Mouse (Mus musculus) embryonic facial prominence, embryonic 14.5 days (tissue): ENCODE results near the gene Ccdc162. TPM values are rescaled to one million over a fixed set of nuclear protein-coding genes. Genes with fewer than 3 reads are reported as not detected.
"Not testable (repeated sequence)": the region's sequence is repeated elsewhere in the genome, so short reads cannot be mapped to it uniquely, and the experiment has no call there.

ENCODE experiments used
- ATAC-seq: fragments of 200-750 bp; cut with Nextera tagmentation; 2 replicates; pipeline ENCODE4 v1.8.0; 2017; ENCODE audit warnings: low read depth, moderate number of reproducible peaks, moderate TSS enrichment
- DNase-seq: peaks from one replicate; pipeline ENCODE4 v3.0.0-alpha.2; 2015; ENCODE audit warnings: low spot score
- H3K27ac ChIP-seq: fragments of 300-500 bp; sonication (generic); replicated peaks from 2 replicates; pipeline ENCODE4 v1.5.1; 2014; ENCODE audit warnings: low read depth, mild to moderate bottlenecking, low read length, moderate library complexity
- H3K27me3 ChIP-seq: fragments of 300-500 bp; sonication (generic); replicated peaks from 2 replicates; pipeline ENCODE4 v1.6.1; 2014; ENCODE audit warnings: low read length; ENCODE audit not compliant: control insufficient read depth, insufficient read depth
- H3K36me3 ChIP-seq: fragments of 300-500 bp; sonication (generic); 2 replicates; pipeline ENCODE4 v1.6.1; 2014; ENCODE audit warnings: low read length, mixed read lengths; ENCODE audit not compliant: control insufficient read depth, insufficient read depth
- H3K4me1 ChIP-seq: fragments of 300-500 bp; sonication (generic); 2 replicates; pipeline ENCODE4 v1.6.1; 2014; ENCODE audit warnings: antibody characterized with exemption, low read length; ENCODE audit not compliant: control insufficient read depth, insufficient read depth
- H3K4me2 ChIP-seq: fragments of 300-500 bp; sonication (generic); 2 replicates; pipeline ENCODE4 v1.6.1; 2014; ENCODE audit warnings: low read depth, mild to moderate bottlenecking, low read length, moderate library complexity, mixed read lengths
- H3K4me3 ChIP-seq: fragments of 300-500 bp; sonication (generic); 2 replicates; pipeline ENCODE4 v1.5.1; 2014; ENCODE audit warnings: low read depth, mild to moderate bottlenecking, low read length
- H3K9ac ChIP-seq: fragments of 300-500 bp; sonication (generic); 2 replicates; pipeline ENCODE4 v1.6.1; 2014; ENCODE audit warnings: low read depth, mild to moderate bottlenecking, low read length, moderate library complexity, mixed read lengths
- H3K9me3 ChIP-seq: fragments of 300-500 bp; sonication (generic); 2 replicates; pipeline ENCODE4 v1.6.1; 2016; ENCODE audit warnings: low read length; ENCODE audit not compliant: control insufficient read depth
- WGBS: fragments of 180-500 bp; shearing (Covaris S2); extraction: QIAGEN DNeasy Blood & Tissue Kit; methylation state at CpG from one replicate; pipeline ENCODE4 v1.1.7; 2014; 5-methylcytosine and 5-hydroxymethylcytosine counted together
- polyA plus RNA-seq: library from polyadenylated mRNA; unstranded; fragments of >200 nt; fragmentation: Nextera tagmentation; extraction: Ambion mirVana; gene quantifications from 2 replicates; pipeline ENCODE4 v1.2.1, GENCODE M21; 2014

Gene Ccdc162
- polyA plus RNA-seq, 1 experiment from 2014 or later = 1.6 TPM

DNA sequence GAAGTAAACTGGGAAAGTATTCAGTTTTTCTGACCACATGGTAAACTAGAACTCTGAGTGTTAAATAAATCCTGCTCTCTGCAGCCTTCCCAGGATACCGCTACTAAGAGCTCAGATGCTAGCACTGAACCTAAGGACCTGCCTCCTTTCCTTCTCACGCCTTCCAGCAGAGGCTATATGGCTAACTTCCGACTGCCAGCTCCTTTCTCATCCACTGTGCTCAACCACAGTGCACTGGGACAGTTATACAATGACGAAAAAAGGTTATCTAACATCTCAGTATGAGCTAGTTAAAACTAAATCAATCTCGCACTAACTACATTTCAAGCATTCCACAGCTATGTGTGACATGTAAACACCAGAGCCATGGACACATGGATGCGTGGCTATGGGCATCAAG lies 41.2 kb downstream of the Ccdc162 start:
- no peak for ATAC-seq
- no peaks in the 10 kb centered on the region for H3K36me3 ChIP-seq
- DNase-seq = no peak
- H3K27me3 ChIP-seq = no peaks in the 10 kb centered on the region
- H3K4me3 ChIP-seq = no peak overlapping the region
- no peak overlapping the region for H3K9ac ChIP-seq
- no peak overlapping the region for H3K27ac ChIP-seq
- WGBS = 70% methylated on average over 6 of the region's 6 CpGs
- H3K4me1 ChIP-seq = peaks cover 8% of the 10 kb centered on the region; the same call in 1 of the 2 replicates
- H3K4me2 ChIP-seq = no peak overlapping the region
- no peaks in the 10 kb centered on the region for H3K9me3 ChIP-seq

DNA sequence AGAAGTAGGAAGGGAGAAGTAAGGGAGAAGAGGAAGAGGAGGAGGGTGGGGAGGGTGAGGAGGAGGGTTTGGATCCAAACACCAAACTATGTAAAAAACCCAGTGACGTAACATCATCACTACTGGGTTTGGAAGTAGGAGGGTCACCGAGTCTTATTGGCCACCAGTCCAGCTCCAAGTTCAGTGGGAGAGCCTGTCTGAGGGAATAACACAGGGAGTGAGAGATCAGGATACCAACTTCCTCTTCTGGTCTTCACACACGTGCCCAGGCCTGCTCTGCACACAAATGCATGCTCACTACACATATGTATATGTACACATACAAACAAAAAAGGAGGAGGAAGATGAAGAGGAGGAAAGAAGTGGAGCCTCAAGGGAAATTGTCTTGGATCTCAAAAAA lies 42.1 kb downstream of the Ccdc162 start:
- H3K27ac ChIP-seq = no peak overlapping the region
- H3K9me3 ChIP-seq = no peaks in the 10 kb centered on the region
- no peak overlapping the region for H3K4me2 ChIP-seq
- peaks cover 8% of the 10 kb centered on the region; the same call in 1 of the 2 replicates for H3K4me1 ChIP-seq
- H3K36me3 ChIP-seq = no peaks in the 10 kb centered on the region
- no peak for ATAC-seq
- H3K27me3 ChIP-seq = no peaks in the 10 kb centered on the region
- no peak overlapping the region for H3K4me3 ChIP-seq
- no peak for DNase-seq
- WGBS = 75% methylated on average over 3 of the region's 3 CpGs
- no peak overlapping the region for H3K9ac ChIP-seq

DNA sequence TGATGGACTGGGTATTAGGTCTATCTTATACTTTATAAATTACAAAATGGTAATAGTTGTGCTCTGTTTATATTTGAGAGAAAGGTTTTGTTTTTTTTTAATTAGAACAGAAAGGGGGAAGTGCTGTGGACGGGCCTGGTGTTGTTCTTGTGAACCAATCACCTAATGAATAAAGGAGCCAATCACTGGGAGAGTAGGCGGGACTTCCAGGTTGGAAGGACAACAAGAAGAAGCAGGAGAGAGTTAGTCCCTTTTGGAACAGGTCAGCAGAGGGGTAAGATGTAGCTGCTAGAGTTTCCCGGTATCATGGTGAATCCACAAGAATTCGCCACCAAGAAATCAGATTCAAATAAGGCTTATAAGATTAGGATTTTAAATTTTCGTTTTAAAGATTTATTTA lies 46.2 kb downstream of the Ccdc162 start:
- WGBS = 74% methylated on average over 5 of the region's 5 CpGs
- Histone ChIP-seq H3K4me2 (no peak overlapping the region), H3K9ac (no peak overlapping the region), H3K27ac (no peak overlapping the region), H3K27me3 (no peaks in the 10 kb centered on the region), H3K9me3 (0 out of 2 replicates have a peak, but pooled peaks cover 9% of the 10 kb centered on the region), H3K4me1 (no peaks in the 10 kb centered on the region), H3K36me3 (no peaks in the 10 kb centered on the region), H3K4me3 (no peak overlapping the region)
- DNase-seq (no peak), ATAC-seq (no peak)

DNA sequence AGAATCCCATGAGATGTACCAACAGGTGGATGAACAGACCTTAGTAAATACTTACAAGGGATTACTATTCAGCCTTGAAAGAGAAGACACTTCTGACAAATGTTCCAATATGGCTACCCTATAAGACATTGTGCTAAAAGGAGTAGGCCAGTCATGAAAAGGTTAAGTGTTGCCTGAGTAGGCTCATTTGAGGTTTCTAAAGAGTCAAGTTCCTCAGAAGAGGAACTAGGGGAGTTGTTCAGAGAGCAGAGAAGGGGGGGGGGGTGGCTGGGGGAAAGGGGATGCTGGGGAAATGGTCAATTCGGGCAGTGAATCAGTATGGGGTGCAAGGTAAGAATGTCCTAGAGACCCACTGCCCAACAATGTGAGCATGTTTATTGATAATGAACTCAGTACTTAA lies 50.9 kb downstream of the Ccdc162 start:
- Histone ChIP-seq H3K4me2 (no peak overlapping the region), H3K9ac (no peak overlapping the region), H3K4me1 (no peaks in the 10 kb centered on the region), H3K27ac (no peak overlapping the region), H3K4me3 (no peak overlapping the region), H3K9me3 (0 out of 2 replicates have a peak, but pooled peaks cover 9% of the 10 kb centered on the region), H3K27me3 (no peaks in the 10 kb centered on the region), H3K36me3 (no peaks in the 10 kb centered on the region)
- ATAC-seq (no peak), DNase-seq (no peak)
- WGBS = 83% methylated on average over 1 of the region's 1 CpGs

DNA sequence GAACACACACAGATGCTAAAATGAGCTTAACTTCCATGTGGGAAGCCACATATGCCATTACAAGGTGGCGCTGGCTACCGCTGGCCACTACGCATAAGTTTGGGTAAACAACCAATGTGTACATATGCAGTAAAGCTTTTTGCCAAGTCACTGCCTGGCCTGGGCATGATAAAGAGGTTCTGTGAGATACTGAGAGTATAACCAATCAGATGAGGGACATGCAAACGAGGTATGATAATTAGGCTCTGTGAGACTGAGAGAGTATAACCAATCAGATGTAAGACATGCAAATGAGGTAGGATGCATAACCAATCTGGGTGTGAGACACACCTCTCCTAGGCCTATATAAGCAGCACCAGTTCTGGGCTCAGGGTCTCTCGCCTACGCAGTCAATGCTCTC lies 56.8 kb downstream of the Ccdc162 start:
- not testable (repeated sequence) for H3K4me3 ChIP-seq, H3K9ac ChIP-seq, H3K27me3 ChIP-seq, ATAC-seq, H3K36me3 ChIP-seq, H3K27ac ChIP-seq, H3K4me2 ChIP-seq, H3K9me3 ChIP-seq, H3K4me1 ChIP-seq, DNase-seq
- 93% methylated on average over 6 of the region's 6 CpGs for WGBS

DNA sequence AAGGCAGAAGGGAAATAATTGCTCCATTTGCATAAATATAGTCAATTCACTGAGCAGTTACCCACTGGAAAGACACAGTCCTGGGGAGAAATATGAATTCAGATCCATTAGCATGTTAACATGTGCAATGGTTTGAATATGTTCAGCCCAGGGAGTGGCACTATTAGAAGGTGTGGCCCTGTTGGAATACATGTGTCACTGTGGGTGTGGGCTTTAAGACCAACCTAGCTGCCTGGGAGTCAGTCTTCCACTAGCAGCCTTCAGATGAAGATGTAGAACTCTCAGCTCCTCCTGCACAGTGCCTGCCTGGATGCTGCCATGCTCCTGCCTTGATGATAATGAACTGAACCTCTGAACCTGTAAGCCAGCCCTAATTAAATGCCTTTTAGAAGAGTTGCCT lies 60.8 kb downstream of the Ccdc162 start:
- not testable (repeated sequence) for H3K27ac ChIP-seq, H3K27me3 ChIP-seq, H3K4me2 ChIP-seq, ATAC-seq, H3K9ac ChIP-seq, DNase-seq, H3K4me1 ChIP-seq, H3K36me3 ChIP-seq, H3K9me3 ChIP-seq, H3K4me3 ChIP-seq

DNA sequence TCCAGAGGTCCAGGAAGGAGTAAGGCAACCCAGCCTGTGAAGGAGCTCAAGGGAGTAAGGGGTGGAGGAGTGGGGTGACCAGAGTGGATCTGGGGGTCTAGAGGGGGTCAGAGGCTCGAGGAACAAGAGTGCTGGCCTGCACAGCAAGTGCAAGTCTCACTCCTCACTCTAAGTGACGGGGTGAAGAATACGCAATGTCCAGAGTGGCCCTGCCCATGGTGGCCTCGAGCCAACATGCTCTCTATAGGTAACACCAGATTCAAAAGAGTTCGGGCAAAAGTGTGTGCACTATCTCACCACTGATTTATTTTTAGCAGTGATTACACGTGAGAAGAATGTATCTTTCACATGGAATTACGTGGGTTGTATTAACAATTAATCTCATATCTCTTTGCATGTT lies 63.4 kb downstream of the Ccdc162 start:
- no peaks in the 10 kb centered on the region for H3K36me3 ChIP-seq
- H3K4me3 ChIP-seq = no peak overlapping the region
- H3K9me3 ChIP-seq = no peaks in the 10 kb centered on the region
- H3K27me3 ChIP-seq = no peaks in the 10 kb centered on the region
- H3K27ac ChIP-seq = no peak overlapping the region
- ATAC-seq (no peak), DNase-seq (no peak)
- no peak overlapping the region for H3K9ac ChIP-seq
- 83% methylated on average over 7 of the region's 7 CpGs for WGBS
- H3K4me2 ChIP-seq = no peak overlapping the region
- H3K4me1 ChIP-seq = no peaks in the 10 kb centered on the region

DNA sequence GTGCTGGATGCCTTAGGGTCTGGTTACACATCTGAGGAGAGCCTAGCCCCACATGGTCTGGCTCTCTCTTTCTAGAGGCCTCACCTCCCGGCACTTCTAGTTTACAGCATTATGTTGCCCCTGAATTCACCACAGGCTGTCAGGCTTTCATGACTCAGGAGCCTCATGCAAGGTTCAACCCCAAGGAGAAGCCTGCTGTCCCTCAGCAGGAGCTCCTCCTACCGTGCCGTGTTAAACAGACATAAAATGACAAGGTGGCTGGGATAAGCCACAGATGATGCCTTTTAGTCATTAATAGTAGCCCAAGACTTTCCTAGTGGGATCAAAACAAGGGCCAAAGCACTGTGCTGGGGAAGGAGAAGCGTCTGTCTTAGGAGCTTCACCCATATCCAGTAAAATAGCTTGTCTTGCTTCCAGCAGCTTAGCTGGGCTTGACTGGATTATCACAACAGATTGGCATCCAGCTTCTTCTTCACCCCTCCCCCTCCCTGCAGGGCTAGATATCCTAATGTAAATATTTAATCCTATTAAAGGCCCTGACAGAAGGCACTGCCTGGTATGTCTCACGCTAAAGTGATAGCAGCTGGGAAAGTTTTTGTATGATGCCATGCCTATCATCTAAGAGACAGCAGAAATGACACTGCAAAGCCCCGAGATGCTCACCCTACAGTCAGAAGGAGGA lies 64.2 kb downstream of the Ccdc162 start:
- Histone ChIP-seq H3K4me1 (no peaks in the 10 kb centered on the region), H3K4me3 (no peak overlapping the region), H3K27me3 (no peaks in the 10 kb centered on the region), H3K9me3 (no peaks in the 10 kb centered on the region), H3K4me2 (no peak overlapping the region), H3K9ac (no peak overlapping the region), H3K36me3 (no peaks in the 10 kb centered on the region), H3K27ac (no peak overlapping the region)
- WGBS = 39% methylated on average over 6 of the region's 6 CpGs
- DNase-seq = peak; percentile 64
- no peak; the same call in 1 of the 2 replicates for ATAC-seq

DNA sequence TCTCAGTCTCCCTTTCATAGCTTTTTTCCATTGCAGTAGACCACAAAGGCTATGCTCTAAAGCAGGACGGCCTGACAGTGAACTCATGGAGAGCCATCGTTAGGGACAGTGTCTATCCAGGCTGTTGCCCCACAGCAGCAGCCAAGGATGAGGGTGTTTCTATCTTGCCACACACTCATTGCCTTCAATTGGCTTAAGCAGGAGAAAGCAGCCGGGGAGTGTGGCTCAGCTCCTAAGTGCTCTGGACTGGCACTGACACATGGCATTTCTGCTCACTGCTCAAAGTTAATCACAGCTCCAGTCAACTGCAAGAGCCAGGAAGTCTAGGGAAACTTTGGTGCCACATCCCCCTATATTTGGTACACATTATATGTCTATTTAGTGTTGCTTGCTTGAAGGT lies 64.9 kb downstream of the Ccdc162 start:
- no peak for ATAC-seq
- WGBS = 89% methylated on average over 3 of the region's 3 CpGs
- H3K27ac ChIP-seq = no peak overlapping the region

More for the DNA sequence above, 64.9 kb downstream of the Ccdc162 start:
- H3K9me3 ChIP-seq = no peaks in the 10 kb centered on the region
- H3K27me3 ChIP-seq = no peaks in the 10 kb centered on the region
- no peak overlapping the region for H3K4me2 ChIP-seq
- no peak overlapping the region for H3K9ac ChIP-seq
- no peaks in the 10 kb centered on the region for H3K4me1 ChIP-seq
- H3K4me3 ChIP-seq = no peak overlapping the region
- H3K36me3 ChIP-seq = no peaks in the 10 kb centered on the region
- DNase-seq = no peak
